Mouse (Mus musculus) forebrain, embryonic 16.5 days (tissue): ENCODE measurements around the gene C130032M10Rik. TPM values are rescaled to one million over a fixed set of nuclear protein-coding genes. Genes with fewer than 3 reads are reported as not detected.

Experiments used
- ATAC-seq: fragments of 200-750 bp; cut with Nextera tagmentation; 2 replicates; pipeline ENCODE4 v1.8.0; 2017; ENCODE audit warnings: mild to moderate bottlenecking, moderate library complexity
- H3K27ac ChIP-seq: fragments of 300-500 bp; sonication (generic); 2 replicates; pipeline ENCODE4 v1.5.1; 2014; ENCODE audit warnings: low read length, control low read depth
- H3K27me3 ChIP-seq: fragments of 300-500 bp; sonication (generic); replicated peaks from 2 replicates; pipeline ENCODE4 v1.6.1; 2014; ENCODE audit warnings: low read length; ENCODE audit not compliant: control insufficient read depth, insufficient read depth
- H3K36me3 ChIP-seq: fragments of 300-500 bp; sonication (generic); 2 replicates; pipeline ENCODE4 v1.6.1; 2014; ENCODE audit not compliant: control insufficient read depth, insufficient read depth
- H3K4me1 ChIP-seq: fragments of 300-500 bp; sonication (generic); replicated peaks from 2 replicates; pipeline ENCODE4 v1.6.1; 2014; ENCODE audit warnings: low read length; ENCODE audit not compliant: control insufficient read depth, insufficient read depth
- H3K4me2 ChIP-seq: fragments of 300-500 bp; sonication (generic); 2 replicates; pipeline ENCODE4 v1.6.1; 2014; ENCODE audit warnings: mild to moderate bottlenecking, low read length, control low read depth
- H3K4me3 ChIP-seq: fragments of 300-500 bp; sonication (generic); replicated peaks from 2 replicates; pipeline ENCODE4 v1.5.1; 2014; ENCODE audit warnings: mild to moderate bottlenecking, low read length, control low read depth
- H3K9ac ChIP-seq: fragments of 300-500 bp; sonication (generic); replicated peaks from 2 replicates; pipeline ENCODE4 v1.6.1; 2014; ENCODE audit warnings: low read depth, low read length, control low read depth
- H3K9me3 ChIP-seq: fragments of 300-500 bp; sonication (generic); 2 replicates; pipeline ENCODE4 v1.6.1; 2016; ENCODE audit warnings: low read length; ENCODE audit not compliant: control insufficient read depth
- WGBS: fragments of 180-500 bp; shearing (Covaris S2); extraction: QIAGEN DNeasy Blood & Tissue Kit; methylation state at CpG from one replicate; pipeline ENCODE4 v1.1.7; 2014; 5-methylcytosine and 5-hydroxymethylcytosine counted together
- polyA plus RNA-seq: library from polyadenylated mRNA; unstranded; fragments of >200 nt; fragmentation: Nextera tagmentation; extraction: Ambion mirVana; gene quantifications from 2 replicates; pipeline ENCODE4 v1.2.1, GENCODE M21; 2015

Gene C130032M10Rik
- polyA plus RNA-seq, 1 experiment from 2014 or later = not detected

GRCm38 (mm10) chr9:114562919-114563751 is 47.6 kb downstream of the C130032M10Rik start:
- Histone ChIP-seq H3K27me3 (peaks cover 70% of the 10 kb centered on the region), H3K9me3 (no peaks in the 10 kb centered on the region), H3K4me1 (peaks cover 28% of the 10 kb centered on the region), H3K4me3 (peak overlapping the region; percentile 59), H3K4me2 (peak overlapping the region; percentile 81), H3K36me3 (no peaks in the 10 kb centered on the region), H3K9ac (peak overlapping the region; percentile 61), H3K27ac (no peak overlapping the region)
- WGBS = under 1% methylated on average over 115 of the region's 122 CpGs
- ATAC-seq = peak; percentile 84

GRCm38 (mm10) chr9:114563761-114564606 is 48.5 kb downstream of the C130032M10Rik start, which contains the start of gene Trim71:
Gene Trim71 (minus strand): TSS chr9:114564369.
- no peak within 1 kb of the TSS for H3K27ac ChIP-seq

GRCm38 (mm10) chr9:114564667-114565066 is 49.2 kb downstream of the C130032M10Rik start:
- peaks cover 56% of the 10 kb centered on the region for H3K27me3 ChIP-seq
- 2% methylated on average over 10 of the region's 10 CpGs for WGBS
- no peaks in the 10 kb centered on the region for H3K9me3 ChIP-seq
- H3K4me2 ChIP-seq = peak overlapping the region; percentile 81
- no peak overlapping the region for H3K9ac ChIP-seq
- ATAC-seq = no peak
- no peak overlapping the region for H3K27ac ChIP-seq
- H3K36me3 ChIP-seq = no peaks in the 10 kb centered on the region
- peak overlapping the region; percentile 59 for H3K4me3 ChIP-seq
- peaks cover 28% of the 10 kb centered on the region for H3K4me1 ChIP-seq

More at GRCm38 (mm10) chr9:114563761-114564606, 48.5 kb downstream of the C130032M10Rik start, which contains the start of gene Trim71:
- WGBS = under 1% methylated on average over 81 of the region's 91 CpGs
- Histone ChIP-seq H3K9me3 (no peaks in the 10 kb centered on the region), H3K4me1 (peaks cover 28% of the 10 kb centered on the region), H3K4me3 (peak within 1 kb of the TSS; percentile 59), H3K9ac (peak within 1 kb of the TSS; percentile 61), H3K27me3 (peaks cover 63% of the 10 kb centered on the region), H3K36me3 (no peaks in the 10 kb centered on the region), H3K4me2 (peak within 1 kb of the TSS; percentile 81)
- ATAC-seq = peak; percentile 69

Other genes starting within 250 kb of the C130032M10Rik start
- gene Bcl2a1c, start 185.6 kb upstream of the C130032M10Rik start, polyA plus RNA-seq = not detected in 2 replicates
- gene Crtap, start 125.0 kb upstream of the C130032M10Rik start, polyA plus RNA-seq = 19.9 and 22.8 TPM in 2 replicates
- gene Glb1, start 114.6 kb upstream of the C130032M10Rik start, polyA plus RNA-seq = 23.3 and 23.4 TPM in 2 replicates
- gene Tmppe, start 114.6 kb upstream of the C130032M10Rik start, polyA plus RNA-seq = 7.0 and 9.2 TPM in 2 replicates
- gene Ccr4, start 10.8 kb upstream of the C130032M10Rik start, polyA plus RNA-seq = not detected in 2 replicates
- gene Trim71, start 48.7 kb downstream of the C130032M10Rik start, polyA plus RNA-seq = 0.12 and 0.13 TPM in 2 replicates
- gene Cnot10, start 124.5 kb downstream of the C130032M10Rik start, polyA plus RNA-seq = 61.2 and 64.0 TPM in 2 replicates
- gene Dync1li1, start 173.1 kb downstream of the C130032M10Rik start, polyA plus RNA-seq = 92.9 and 110 TPM in 2 replicates
- gene Cmtm6, start 215.4 kb downstream of the C130032M10Rik start, polyA plus RNA-seq = 23.2 and 30.2 TPM in 2 replicates